Mouse (Mus musculus) liver, adult 2 months (tissue): Measurements from ENCODE around the gene Susd5.

Experiments
- CTCF ChIP-seq: fragments of 200-500 bp; IDR thresholded peaks from 2 replicates; pipeline ENCODE4 v1.5.1; 2011; ENCODE audit warnings: low read depth, low read length, control low read depth
- POLR2A ChIP-seq: fragments of 200-500 bp; IDR thresholded peaks from 2 replicates; pipeline ENCODE4 v1.6.1; 2011; ENCODE audit warnings: low read length, control low read depth; ENCODE audit not compliant: insufficient read depth; ENCODE audit errors: extremely low read depth

- TF ChIP-seq POLR2A (no peak), CTCF (no peak)
These were observed 41.9 kb downstream of the Susd5 start for GRCm38 (mm10) chr9:114098716-114099302.
